Mouse (Mus musculus) stomach, embryonic 14.5 days (tissue): ENCODE results near the gene Rnf34. TPM values are rescaled to one million over a fixed set of nuclear protein-coding genes. Genes with fewer than 3 reads are reported as not detected.

ENCODE experiments used
- ATAC-seq: fragments of 200-750 bp; cut with Nextera tagmentation; 2 replicates; pipeline ENCODE4 v1.8.0; 2017; ENCODE audit warnings: low read depth, moderate TSS enrichment; ENCODE audit not compliant: insufficient number of reproducible peaks, insufficient read depth, low FRiP score
- H3K27ac ChIP-seq: fragments of 300-500 bp; sonication (generic); 2 replicates; pipeline ENCODE4 v1.5.1; 2014; ENCODE audit warnings: mild to moderate bottlenecking, low read length, moderate library complexity, mixed read lengths
- H3K27me3 ChIP-seq: fragments of 300-500 bp; sonication (generic); 2 replicates; pipeline ENCODE4 v1.6.1; 2014; ENCODE audit warnings: low read length, control low read depth, mixed read lengths; ENCODE audit not compliant: control insufficient read depth, insufficient read depth
- H3K36me3 ChIP-seq: fragments of 300-500 bp; sonication (generic); 2 replicates; pipeline ENCODE4 v1.6.1; 2014; ENCODE audit warnings: mild to moderate bottlenecking, control low read depth, low read length, moderate library complexity, mixed read lengths; ENCODE audit not compliant: control insufficient read depth, insufficient read depth
- H3K4me1 ChIP-seq: fragments of 300-500 bp; sonication (generic); 2 replicates; pipeline ENCODE4 v1.6.1; 2014; ENCODE audit warnings: low read length, control low read depth, mixed read lengths; ENCODE audit not compliant: control insufficient read depth, insufficient read depth
- H3K4me2 ChIP-seq: fragments of 300-500 bp; sonication (generic); replicated peaks from 2 replicates; pipeline ENCODE4 v1.6.1; 2014; ENCODE audit warnings: low read depth, low read length, control low read depth
- H3K4me3 ChIP-seq: fragments of 300-500 bp; sonication (generic); 2 replicates; pipeline ENCODE4 v1.5.1; 2014; ENCODE audit warnings: low read depth, low read length, control low read depth
- H3K9ac ChIP-seq: fragments of 300-500 bp; sonication (generic); replicated peaks from 2 replicates; pipeline ENCODE4 v1.6.1; 2014; ENCODE audit warnings: low read depth, mild to moderate bottlenecking, control low read depth, low read length, moderate library complexity, mixed read lengths
- H3K9me3 ChIP-seq: fragments of 300-500 bp; sonication (generic); 2 replicates; pipeline ENCODE4 v1.6.1; 2016; ENCODE audit warnings: low read depth, low read length, control low read depth; ENCODE audit not compliant: control insufficient read depth
- WGBS: fragments of 180-500 bp; shearing (Covaris S2); extraction: QIAGEN DNeasy Blood & Tissue Kit; methylation state at CpG from one replicate; pipeline ENCODE4 v1.1.7; 2014; 5-methylcytosine and 5-hydroxymethylcytosine counted together
- polyA plus RNA-seq: library from polyadenylated mRNA; unstranded; fragments of >200 nt; fragmentation: Nextera tagmentation; extraction: Ambion mirVana; gene quantifications from 2 replicates; pipeline ENCODE4 v1.2.1, GENCODE M21; 2014

Rnf34 gene
- polyA plus RNA-seq, 1 experiment from 2014 or later, result 35.8 TPM

DNA sequence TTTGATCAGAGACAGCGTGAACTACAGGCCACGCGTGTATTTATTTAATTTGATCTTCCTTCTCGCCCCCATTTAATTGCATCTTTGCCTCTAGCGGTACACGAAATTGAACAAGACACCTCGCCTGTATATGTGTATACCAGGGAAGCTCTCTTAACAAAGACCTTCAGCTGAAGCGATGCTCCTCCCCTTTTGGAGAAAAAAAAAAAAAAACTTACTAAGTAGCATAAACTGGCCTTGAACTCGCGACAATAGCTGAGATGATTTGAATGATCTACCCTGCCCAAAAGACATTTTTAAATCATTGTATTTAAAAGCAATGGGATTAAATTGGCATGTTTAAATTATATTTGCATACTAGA lies 28.3 kb upstream of the Rnf34 start:
- Histone ChIP-seq H3K4me3 (peak overlapping the region; percentile 60), H3K27ac (peak overlapping the region; percentile 96), H3K4me2 (peak overlapping the region; percentile 30; the same call in 1 of the 2 replicates), H3K9me3 (no peaks in the 10 kb centered on the region), H3K36me3 (peaks cover 27% of the 10 kb centered on the region), H3K9ac (peak overlapping the region; percentile 69), H3K4me1 (peaks cover 9% of the 10 kb centered on the region; the same call in 1 of the 2 replicates), H3K27me3 (no peaks in the 10 kb centered on the region)
- 1% methylated on average over 10 of the region's 10 CpGs for WGBS
- ATAC-seq, result peak; percentile 28; the same call in 1 of the 2 replicates

DNA sequence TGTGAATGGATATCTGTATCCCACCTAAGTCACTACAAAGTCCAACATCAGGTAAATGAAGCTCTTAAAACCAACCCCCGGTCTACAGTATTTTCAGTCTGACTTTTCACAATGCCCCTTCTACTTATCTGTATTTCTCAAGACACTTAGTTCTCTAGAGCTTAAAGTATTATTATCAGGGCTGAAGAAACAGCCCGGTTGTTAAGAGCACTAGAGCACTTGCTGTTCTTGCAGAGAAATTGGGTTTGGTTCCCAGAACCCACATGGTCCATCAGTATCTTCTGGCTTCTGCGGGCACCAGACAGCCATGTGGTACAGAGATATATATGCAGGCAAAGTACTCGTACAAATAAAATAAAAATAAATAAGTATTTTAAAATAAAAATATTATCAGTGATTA lies 27.4 kb upstream of the Rnf34 start:
- Histone ChIP-seq H3K4me1 (peaks cover 9% of the 10 kb centered on the region; the same call in 1 of the 2 replicates), H3K27ac (no peak overlapping the region), H3K9ac (no peak overlapping the region), H3K27me3 (no peaks in the 10 kb centered on the region), H3K9me3 (no peaks in the 10 kb centered on the region), H3K4me3 (no peak overlapping the region), H3K36me3 (peaks cover 19% of the 10 kb centered on the region), H3K4me2 (no peak overlapping the region)
- no peak for ATAC-seq
- WGBS, result 92% methylated on average over 4 of the region's 4 CpGs

DNA sequence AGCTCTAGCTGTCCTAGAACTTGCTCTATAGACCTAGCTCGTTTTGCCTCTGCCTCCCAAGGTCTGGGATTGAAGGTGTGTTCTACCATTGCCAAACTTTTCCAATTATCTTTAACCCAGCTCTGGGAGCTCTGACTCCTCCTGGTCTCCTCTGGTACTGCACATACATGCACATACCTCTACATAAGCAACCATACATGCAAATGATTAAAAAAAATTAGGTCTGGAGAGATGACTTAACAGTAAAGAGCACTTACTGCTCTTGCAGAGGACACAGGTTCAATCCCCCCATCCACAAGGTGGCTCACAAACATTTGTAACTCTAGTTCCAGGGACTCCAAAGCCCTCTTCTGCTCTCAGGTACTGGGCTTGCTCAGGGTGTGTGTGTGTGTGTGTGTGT lies 25.9 kb upstream of the Rnf34 start:
- Histone ChIP-seq H3K9me3 (no peaks in the 10 kb centered on the region), H3K4me3 (no peak overlapping the region), H3K27me3 (no peaks in the 10 kb centered on the region), H3K4me2 (no peak overlapping the region), H3K4me1 (peaks cover 9% of the 10 kb centered on the region; the same call in 1 of the 2 replicates), H3K9ac (no peak overlapping the region), H3K36me3 (peaks cover 4% of the 10 kb centered on the region; the same call in 1 of the 2 replicates), H3K27ac (no peak overlapping the region)
- no peak for ATAC-seq
- WGBS, result 69% methylated on average over 1 of the region's 1 CpGs

DNA sequence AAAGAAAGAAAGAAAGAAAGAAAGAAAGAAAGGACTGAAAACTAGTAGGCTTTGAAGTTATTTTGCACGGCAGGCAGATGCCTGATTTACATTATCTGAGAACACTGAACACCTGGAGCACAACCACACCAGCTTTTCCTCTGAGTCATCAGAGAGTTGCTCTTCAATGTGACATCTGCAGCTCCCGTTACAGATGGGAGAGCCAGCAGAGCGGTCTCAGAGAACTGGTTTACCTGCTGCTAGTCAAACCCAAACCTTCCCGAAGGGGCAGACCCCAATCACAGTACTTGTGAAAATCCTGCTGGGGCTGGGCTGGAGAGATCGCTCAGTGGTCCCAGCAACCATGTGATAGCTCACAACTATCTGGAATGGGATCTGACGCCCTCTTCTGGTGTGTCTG lies 25.4 kb upstream of the Rnf34 start:
- peaks cover 6% of the 10 kb centered on the region; the same call in 1 of the 2 replicates for H3K4me1 ChIP-seq
- no peak for ATAC-seq
- no peak overlapping the region for H3K9ac ChIP-seq
- WGBS, result 58% methylated on average over 6 of the region's 6 CpGs
- no peaks in the 10 kb centered on the region for H3K27me3 ChIP-seq
- peaks cover under 1% of the 10 kb centered on the region; the same call in 1 of the 2 replicates for H3K36me3 ChIP-seq
- no peak overlapping the region for H3K4me2 ChIP-seq
- no peak overlapping the region for H3K4me3 ChIP-seq
- H3K27ac ChIP-seq, result no peak overlapping the region
- no peaks in the 10 kb centered on the region for H3K9me3 ChIP-seq

DNA sequence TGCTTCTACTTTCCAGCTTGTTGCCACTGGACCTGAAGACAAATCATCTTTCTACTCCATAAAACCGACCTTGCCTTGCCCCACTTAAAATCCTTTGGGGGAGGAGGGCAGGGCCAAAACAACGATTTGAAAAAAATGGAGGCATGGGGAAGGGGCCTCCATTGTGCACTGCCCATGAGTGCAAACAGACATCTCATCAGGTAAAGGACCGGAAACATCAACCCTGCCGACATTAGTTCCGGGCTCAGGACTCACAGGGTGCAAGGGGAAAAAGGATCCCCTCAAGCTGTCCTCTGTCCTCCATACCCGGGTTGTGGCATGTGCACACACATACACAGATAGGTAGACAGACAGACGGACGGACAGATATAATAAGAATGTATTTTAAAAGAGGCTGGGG lies 24.7 kb upstream of the Rnf34 start:
- Histone ChIP-seq H3K27ac (no peak overlapping the region), H3K4me1 (peaks cover 2% of the 10 kb centered on the region; the same call in 1 of the 2 replicates), H3K36me3 (no peaks in the 10 kb centered on the region), H3K27me3 (no peaks in the 10 kb centered on the region), H3K9me3 (no peaks in the 10 kb centered on the region), H3K4me3 (no peak overlapping the region), H3K9ac (no peak overlapping the region), H3K4me2 (no peak overlapping the region)
- 78% methylated on average over 8 of the region's 8 CpGs for WGBS
- ATAC-seq, result no peak

DNA sequence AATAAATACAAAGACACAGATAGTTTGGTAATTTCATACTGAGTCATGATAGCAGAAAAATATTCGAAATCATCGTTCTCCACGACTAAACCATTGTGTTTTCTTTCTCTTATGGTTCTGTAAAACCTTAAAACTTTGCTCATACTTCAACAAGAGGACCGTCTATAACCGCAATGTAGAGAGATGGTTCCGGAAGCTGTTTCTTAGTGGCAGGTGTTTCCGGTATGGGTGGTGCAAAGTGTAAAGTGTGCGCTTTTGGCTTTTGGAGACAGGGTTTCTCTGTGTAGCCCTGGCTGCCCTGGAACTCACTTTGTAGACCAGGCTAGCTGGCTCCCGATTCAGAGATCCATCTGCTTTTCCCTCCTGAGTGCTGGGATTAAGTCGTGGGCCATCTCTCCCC lies 17.3 kb upstream of the Rnf34 start:
- no peak overlapping the region for H3K4me2 ChIP-seq
- no peaks in the 10 kb centered on the region for H3K27me3 ChIP-seq
- no peak overlapping the region for H3K9ac ChIP-seq
- H3K9me3 ChIP-seq, result no peaks in the 10 kb centered on the region
- no peak overlapping the region for H3K4me3 ChIP-seq
- 86% methylated on average over 10 of the region's 10 CpGs for WGBS
- H3K36me3 ChIP-seq, result no peaks in the 10 kb centered on the region
- ATAC-seq, result no peak
- H3K4me1 ChIP-seq, result no peaks in the 10 kb centered on the region
- H3K27ac ChIP-seq, result no peak overlapping the region

- no peaks in the 10 kb centered on the region for H3K36me3 ChIP-seq
- no peak overlapping the region for H3K9ac ChIP-seq
- no peak overlapping the region for H3K27ac ChIP-seq
- H3K4me3 ChIP-seq, result no peak overlapping the region
- H3K4me1 ChIP-seq, result no peaks in the 10 kb centered on the region
- no peaks in the 10 kb centered on the region for H3K27me3 ChIP-seq
- 73% methylated on average over 10 of the region's 10 CpGs for WGBS
- no peaks in the 10 kb centered on the region for H3K9me3 ChIP-seq
- ATAC-seq, result no peak
- no peak overlapping the region for H3K4me2 ChIP-seq
Measured at GRCm38 (mm10) chr5:122832996-122833395, 16.9 kb upstream of the Rnf34 start.

DNA sequence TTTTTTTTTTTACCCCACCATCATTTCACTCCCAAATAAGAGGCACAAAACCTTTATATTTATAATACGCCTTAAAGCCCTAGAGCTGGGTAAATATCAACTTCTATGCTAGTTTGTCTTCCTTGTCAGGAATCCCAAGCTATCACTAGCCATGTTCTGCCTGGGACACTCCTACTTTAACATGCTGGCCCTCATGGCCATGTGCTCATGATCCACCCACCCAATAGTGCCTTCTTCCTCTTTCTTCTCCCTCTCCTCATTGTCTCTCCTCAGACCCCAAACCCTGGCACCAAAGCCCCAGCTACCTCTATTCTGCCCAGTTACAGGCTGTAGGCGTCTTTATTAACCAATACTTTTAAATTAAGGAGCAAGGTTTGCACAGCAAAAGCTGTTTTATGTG lies 8.7 kb upstream of the Rnf34 start:
- Histone ChIP-seq H3K9me3 (no peaks in the 10 kb centered on the region), H3K36me3 (no peaks in the 10 kb centered on the region), H3K27ac (no peak overlapping the region), H3K27me3 (no peaks in the 10 kb centered on the region), H3K4me2 (no peak overlapping the region), H3K4me3 (no peak overlapping the region), H3K9ac (no peak overlapping the region), H3K4me1 (no peaks in the 10 kb centered on the region)
- ATAC-seq, result no peak
- WGBS, result 92% methylated on average over 2 of the region's 2 CpGs

DNA sequence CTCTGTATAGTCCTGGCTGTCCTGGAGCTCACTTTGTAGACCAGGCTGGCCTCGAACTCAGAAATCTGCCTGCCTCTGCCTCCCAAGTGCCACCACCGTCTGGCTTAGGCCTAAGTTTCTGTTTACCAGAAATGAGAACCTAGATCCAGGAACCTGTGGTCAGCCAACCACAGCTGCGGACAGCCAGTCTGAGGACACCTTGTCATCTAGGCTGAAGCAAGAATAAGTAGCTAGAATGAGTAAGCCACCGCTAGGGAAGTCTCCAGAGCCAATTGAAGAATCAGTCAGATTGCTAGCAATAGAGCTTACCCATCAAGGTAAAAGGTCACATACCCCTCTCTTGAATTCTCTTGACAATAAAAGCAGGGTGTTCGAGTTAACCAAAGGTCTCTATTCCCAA lies 6.0 kb upstream of the Rnf34 start:
- Histone ChIP-seq H3K4me1 (no peaks in the 10 kb centered on the region), H3K27me3 (no peaks in the 10 kb centered on the region), H3K9me3 (no peaks in the 10 kb centered on the region), H3K27ac (no peak overlapping the region), H3K4me3 (no peak overlapping the region), H3K9ac (no peak overlapping the region), H3K4me2 (no peak overlapping the region), H3K36me3 (no peaks in the 10 kb centered on the region)
- 82% methylated on average over 5 of the region's 5 CpGs for WGBS
- no peak for ATAC-seq
